Mouse (Mus musculus) lung, postnatal 0 days (tissue): ENCODE data around the gene Gbx2. TPM values are rescaled to one million over a fixed set of nuclear protein-coding genes. Genes with fewer than 3 reads are reported as not detected.

Experiments
- ATAC-seq: fragments of 200-750 bp; cut with Nextera tagmentation; 2 replicates; pipeline ENCODE4 v1.8.0; 2017; ENCODE audit warnings: moderate library complexity
- DNase-seq: peaks from one replicate; pipeline ENCODE4 v3.0.0-alpha.2; 2016; ENCODE audit warnings: low spot score
- H3K27ac ChIP-seq: fragments of 300-500 bp; sonication (generic); 2 replicates; pipeline ENCODE4 v1.5.1; 2014; ENCODE audit warnings: antibody characterized with exemption, mild to moderate bottlenecking, low read length, mixed read lengths
- H3K27me3 ChIP-seq: fragments of 300-500 bp; sonication (generic); replicated peaks from 2 replicates; pipeline ENCODE4 v1.6.1; 2014; ENCODE audit warnings: low read length, mixed read lengths; ENCODE audit not compliant: insufficient read depth
- H3K36me3 ChIP-seq: fragments of 300-500 bp; sonication (generic); 2 replicates; pipeline ENCODE4 v1.6.1; 2014; ENCODE audit warnings: low read length, mixed read lengths; ENCODE audit not compliant: insufficient read depth
- H3K4me1 ChIP-seq: fragments of 300-500 bp; sonication (generic); 2 replicates; pipeline ENCODE4 v1.6.1; 2014; ENCODE audit warnings: antibody characterized with exemption, low read depth, low read length, mixed read lengths; ENCODE audit not compliant: insufficient read depth
- H3K4me2 ChIP-seq: fragments of 300-500 bp; sonication (generic); replicated peaks from 2 replicates; pipeline ENCODE4 v1.6.1; 2014; ENCODE audit warnings: low read depth, mild to moderate bottlenecking, low read length, moderate library complexity, mixed read lengths
- H3K4me3 ChIP-seq: fragments of 300-500 bp; sonication (generic); 2 replicates; pipeline ENCODE4 v1.5.1; 2014; ENCODE audit warnings: low read depth, low read length
- H3K9ac ChIP-seq: fragments of 300-500 bp; sonication (generic); replicated peaks from 2 replicates; pipeline ENCODE4 v1.6.1; 2014; ENCODE audit warnings: low read depth, mild to moderate bottlenecking
- H3K9me3 ChIP-seq: fragments of 300-500 bp; sonication (generic); 2 replicates; pipeline ENCODE4 v1.6.1; 2016; ENCODE audit warnings: low read length, mixed read lengths
- CTCF ChIP-seq: IDR thresholded peaks from 2 replicates; pipeline ENCODE4 v1.5.1; 2016; ENCODE audit warnings: antibody characterized with exemption, mild to moderate bottlenecking
- EP300 ChIP-seq: IDR thresholded peaks from 2 replicates; pipeline ENCODE4 v1.6.1; 2016; ENCODE audit warnings: antibody characterized with exemption, mild to moderate bottlenecking, control low read depth
- WGBS: fragments of 180-500 bp; shearing (Covaris S2); extraction: QIAGEN DNeasy Blood & Tissue Kit; methylation state at CpG from one replicate; pipeline ENCODE4 v1.1.7; 2014; 5-methylcytosine and 5-hydroxymethylcytosine counted together
- polyA plus RNA-seq: library from polyadenylated mRNA; unstranded; fragments of >200 nt; fragmentation: Nextera tagmentation; extraction: Ambion mirVana; gene quantifications from 2 replicates; pipeline ENCODE4 v1.2.1, GENCODE M21; 2015

Gene Gbx2
- polyA plus RNA-seq, 1 experiment from 2014 or later = 0.13 TPM

DNA sequence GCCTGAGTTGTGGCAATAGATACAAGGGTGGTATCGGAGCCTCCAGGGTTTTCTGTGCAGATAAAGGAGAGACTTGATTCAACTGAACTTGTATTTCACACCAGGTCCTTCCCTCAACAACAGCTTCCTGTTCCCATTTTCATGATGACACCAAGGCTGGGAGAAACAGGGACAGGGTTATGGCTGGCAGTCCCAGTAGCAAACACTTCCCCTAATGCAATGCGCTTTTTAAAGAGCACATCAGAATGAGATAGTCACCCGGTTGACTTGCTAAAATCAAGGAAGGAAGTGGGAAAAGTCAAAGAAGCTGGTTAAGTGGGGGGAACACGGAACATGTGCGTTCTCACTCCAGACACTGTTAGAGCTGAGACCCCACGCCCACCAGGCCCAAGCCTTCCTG, 39.6 kb downstream of the Gbx2 start:
- Histone ChIP-seq H3K9me3 (no peaks in the 10 kb centered on the region), H3K9ac (no peak overlapping the region), H3K27me3 (no peaks in the 10 kb centered on the region), H3K4me3 (no peak overlapping the region), H3K36me3 (peaks cover 10% of the 10 kb centered on the region; the same call in 1 of the 2 replicates), H3K4me1 (no peaks in the 10 kb centered on the region), H3K27ac (no peak overlapping the region), H3K4me2 (no peak overlapping the region)
- DNase-seq (no peak), ATAC-seq (no peak)
- TF ChIP-seq EP300 (no peak), CTCF (no peak)
- WGBS = 76% methylated on average over 6 of the region's 6 CpGs

DNA sequence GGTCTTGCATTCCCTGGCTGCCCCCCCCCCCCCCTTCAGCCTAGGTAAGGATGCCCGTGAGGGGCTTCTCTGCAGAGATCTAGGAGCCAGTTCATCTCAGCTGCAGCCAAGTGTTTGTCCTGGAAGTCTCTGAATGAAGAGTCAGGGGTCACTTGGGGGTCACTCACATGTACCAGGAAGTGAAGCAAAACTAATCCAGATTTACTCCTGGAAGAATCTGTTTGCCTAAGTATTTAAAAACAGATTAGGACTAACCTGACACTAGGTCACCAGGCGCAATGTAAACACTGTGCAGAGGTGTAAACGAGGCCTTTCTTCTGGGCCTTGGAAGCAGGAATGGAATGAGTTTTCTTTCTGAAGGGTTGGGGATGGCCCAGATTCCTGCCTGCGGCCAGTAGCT, 45.3 kb downstream of the Gbx2 start:
- DNase-seq (peak; percentile 25), ATAC-seq (no peak)
- H3K36me3 ChIP-seq = 0 out of 2 replicates have a peak, but pooled peaks cover 6% of the 10 kb centered on the region
- TF ChIP-seq EP300 = no peak
- no peak overlapping the region for H3K9ac ChIP-seq
- 33% methylated on average over 4 of the region's 4 CpGs for WGBS
- H3K27ac ChIP-seq = no peak overlapping the region
- no peak overlapping the region for H3K4me2 ChIP-seq
- H3K9me3 ChIP-seq = no peaks in the 10 kb centered on the region
- no peaks in the 10 kb centered on the region for H3K27me3 ChIP-seq
- no peak overlapping the region for H3K4me3 ChIP-seq
- no peaks in the 10 kb centered on the region for H3K4me1 ChIP-seq

DNA sequence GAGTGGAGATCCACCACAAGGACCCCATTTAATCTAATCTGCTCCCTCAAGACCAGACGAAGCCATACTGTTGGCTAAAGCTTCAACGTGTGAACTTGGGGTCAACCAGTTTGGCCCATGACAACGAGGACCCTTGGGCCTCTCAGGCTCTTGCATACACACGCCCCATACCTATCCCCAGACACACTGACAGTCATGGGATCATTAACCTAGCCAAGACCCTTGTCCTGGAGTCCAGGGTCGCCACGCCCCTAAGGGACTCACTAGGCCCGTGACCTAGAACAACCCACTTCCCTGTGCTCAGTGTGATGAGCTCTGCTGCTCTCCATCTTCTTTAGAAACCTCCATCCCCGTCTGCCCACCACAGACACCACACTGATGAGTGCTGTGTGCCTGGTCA, 46.6 kb downstream of the Gbx2 start:
- H3K4me3 ChIP-seq = no peak overlapping the region
- DNase-seq (no peak), ATAC-seq (no peak)
- H3K9me3 ChIP-seq = no peaks in the 10 kb centered on the region
- TF ChIP-seq CTCF = no peak
- no peak for TF ChIP-seq EP300
- peaks cover 6% of the 10 kb centered on the region; the same call in 1 of the 2 replicates for H3K4me1 ChIP-seq
- no peak overlapping the region for H3K27ac ChIP-seq
- 0 out of 2 replicates have a peak, but pooled peaks cover 5% of the 10 kb centered on the region for H3K36me3 ChIP-seq
- 82% methylated on average over 8 of the region's 8 CpGs for whole genome bisulfite sequencing
- H3K27me3 ChIP-seq = no peaks in the 10 kb centered on the region
- H3K4me2 ChIP-seq = no peak overlapping the region
- no peak overlapping the region for H3K9ac ChIP-seq

DNA sequence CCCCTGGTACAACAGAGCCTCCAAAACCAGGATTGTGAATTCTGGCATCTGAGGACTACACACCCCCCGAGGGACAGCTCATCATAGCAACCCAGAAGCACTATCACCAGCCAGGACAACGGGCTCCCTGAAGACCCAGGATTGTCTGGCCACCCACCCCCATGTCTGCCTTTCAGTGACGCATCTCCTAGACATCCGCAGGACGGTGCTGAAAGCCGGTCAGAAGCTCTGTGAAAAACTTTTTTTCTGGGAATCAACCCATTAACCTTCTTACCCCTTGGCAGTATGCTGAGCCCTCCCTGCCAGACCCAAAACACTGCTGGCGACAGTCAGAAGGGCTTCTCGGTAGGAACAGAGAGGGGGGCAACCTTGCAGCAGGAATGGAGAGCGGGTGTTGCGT, 50.1 kb downstream of the Gbx2 start:
- H3K9me3 ChIP-seq = no peaks in the 10 kb centered on the region
- H3K36me3 ChIP-seq = no peaks in the 10 kb centered on the region
- WGBS = 64% methylated on average over 10 of the region's 10 CpGs
- H3K4me3 ChIP-seq = no peak overlapping the region
- H3K27ac ChIP-seq = no peak overlapping the region
- DNase-seq (peak; percentile 14), ATAC-seq (peak; percentile 76)
- H3K4me1 ChIP-seq = peaks cover 9% of the 10 kb centered on the region; the same call in 1 of the 2 replicates
- TF ChIP-seq EP300 (no peak), CTCF (no peak)
- no peak overlapping the region for H3K9ac ChIP-seq
- no peak overlapping the region for H3K4me2 ChIP-seq
- no peaks in the 10 kb centered on the region for H3K27me3 ChIP-seq

- no peak for ATAC-seq
- DNase-seq = peak; percentile 10
- 38% methylated on average over 8 of the region's 8 CpGs for WGBS
These were observed 50.8 kb downstream of the Gbx2 start for GRCm38 (mm10) chr1:89880193-89880592.

DNA sequence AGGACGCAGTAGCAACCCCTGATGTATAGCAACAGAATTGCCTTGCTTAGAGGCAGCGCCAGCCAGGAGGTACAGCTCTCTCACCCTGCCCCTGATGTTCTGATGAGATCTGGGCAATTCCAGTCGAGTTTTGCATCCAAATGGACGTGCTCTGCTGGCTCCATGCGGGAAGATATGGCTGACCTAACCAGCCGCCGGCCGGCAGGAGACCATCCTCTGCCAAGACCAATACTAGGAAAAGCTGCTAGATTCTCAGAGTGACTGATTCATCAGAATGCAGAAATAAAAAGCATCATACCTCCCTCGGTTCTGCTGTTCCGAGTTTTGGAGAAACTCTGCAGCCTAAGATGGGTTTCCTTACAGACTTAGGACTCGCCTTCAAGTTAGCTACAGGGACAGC, 52.5 kb downstream of the Gbx2 start:
- no peaks in the 10 kb centered on the region for H3K27me3 ChIP-seq
- H3K4me2 ChIP-seq = no peak overlapping the region
- DNase-seq (no peak), ATAC-seq (no peak)
- H3K36me3 ChIP-seq = no peaks in the 10 kb centered on the region
- H3K4me1 ChIP-seq = peaks cover 9% of the 10 kb centered on the region; the same call in 1 of the 2 replicates
- no peak overlapping the region for H3K9ac ChIP-seq
- no peaks in the 10 kb centered on the region for H3K9me3 ChIP-seq
- 85% methylated on average over 11 of the region's 11 CpGs for WGBS
- TF ChIP-seq CTCF (no peak), EP300 (no peak)
- no peak overlapping the region for H3K4me3 ChIP-seq
- H3K27ac ChIP-seq = no peak overlapping the region

More at GRCm38 (mm10) chr1:89880193-89880592, 50.8 kb downstream of the Gbx2 start:
- TF ChIP-seq CTCF (no peak), EP300 (peak; percentile 25; the same call in 1 of the 2 replicates)
- Histone ChIP-seq H3K4me3 (no peak overlapping the region), H3K27me3 (no peaks in the 10 kb centered on the region), H3K9me3 (no peaks in the 10 kb centered on the region), H3K9ac (no peak overlapping the region), H3K27ac (no peak overlapping the region), H3K36me3 (no peaks in the 10 kb centered on the region), H3K4me2 (no peak overlapping the region), H3K4me1 (peaks cover 9% of the 10 kb centered on the region; the same call in 1 of the 2 replicates)

Other genes with a start within 250 kb of the Gbx2 start
- gene Asb18, start 83.5 kb upstream of the Gbx2 start, polyA plus RNA-seq = not detected in 2 replicates
- gene Iqca, start 222.2 kb upstream of the Gbx2 start, polyA plus RNA-seq = 4.6 and 5.7 TPM in 2 replicates